Mouse (Mus musculus) urinary bladder, postnatal 14 days (tissue): Measurements from ENCODE around the gene Tmem63b.
A peak's percentile ranks its signal among the peaks of the same experiment; 100 is the strongest.

ENCODE experiments used
- DNase-seq: peaks from one replicate; pipeline ENCODE4 v3.0.0; 2021; ENCODE audit warnings: low spot score

The Tmem63b gene

DNA sequence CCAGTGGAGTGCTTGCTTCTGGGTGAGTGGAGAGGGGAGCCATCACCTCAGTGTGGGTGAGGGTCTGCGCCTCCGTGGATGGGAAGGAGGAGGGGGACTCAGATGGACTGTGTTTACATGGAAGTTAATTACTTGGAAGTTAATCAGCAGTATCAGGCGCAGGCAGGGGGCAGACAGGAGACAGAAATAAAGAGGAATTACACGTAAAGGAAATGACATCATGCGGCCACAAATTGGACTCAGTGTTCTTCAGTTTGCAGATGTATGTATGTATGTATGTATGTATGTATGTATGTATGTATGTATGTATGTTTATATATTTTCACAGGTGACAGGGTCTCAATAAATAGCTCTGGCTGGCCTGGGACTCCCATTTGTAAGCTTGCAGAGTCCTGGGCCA is 20.1 kb upstream of the Tmem63b start:
- DNase-seq = no peak

DNA sequence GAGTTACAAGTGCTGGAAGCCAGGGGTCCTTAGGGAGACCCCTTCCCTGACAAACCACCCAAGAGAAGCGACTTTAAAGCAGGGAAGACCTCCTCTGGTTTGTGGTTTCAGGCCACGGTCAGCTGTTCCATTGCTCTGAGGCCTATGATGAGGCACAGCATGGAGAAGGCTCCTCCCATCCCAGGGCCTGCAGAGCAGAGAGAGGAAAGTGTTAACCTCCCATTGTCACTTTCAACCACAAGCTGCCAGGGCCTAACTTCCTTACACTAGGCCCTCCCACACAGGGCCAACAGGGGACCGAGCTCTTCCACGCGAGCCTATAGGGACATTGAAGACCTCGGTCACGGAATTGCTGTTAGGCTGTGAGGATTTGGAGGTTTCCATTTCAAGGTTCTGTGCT is 16.5 kb upstream of the Tmem63b start:
- DNase-seq = no peak

DNA sequence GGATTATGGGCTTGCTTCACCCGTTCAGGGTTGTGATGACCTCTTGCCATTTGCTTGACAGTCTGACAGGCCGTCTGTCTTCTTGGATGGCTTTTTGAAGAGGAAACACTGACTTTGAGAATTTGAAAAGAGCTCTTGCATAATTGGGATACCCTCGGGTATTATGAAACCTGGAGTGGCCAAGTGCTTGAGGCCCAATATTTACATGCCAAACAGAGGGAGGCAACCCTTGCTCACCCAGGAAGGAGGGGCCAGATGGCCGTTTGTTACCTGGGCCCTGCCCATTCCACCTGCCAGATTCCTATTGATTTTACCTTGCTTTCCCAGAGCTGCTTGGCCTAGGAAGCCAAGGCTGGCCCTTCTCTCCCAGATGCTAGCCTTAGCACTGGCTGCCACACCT is 15.5 kb upstream of the Tmem63b start:
- no peak for DNase-seq

DNA sequence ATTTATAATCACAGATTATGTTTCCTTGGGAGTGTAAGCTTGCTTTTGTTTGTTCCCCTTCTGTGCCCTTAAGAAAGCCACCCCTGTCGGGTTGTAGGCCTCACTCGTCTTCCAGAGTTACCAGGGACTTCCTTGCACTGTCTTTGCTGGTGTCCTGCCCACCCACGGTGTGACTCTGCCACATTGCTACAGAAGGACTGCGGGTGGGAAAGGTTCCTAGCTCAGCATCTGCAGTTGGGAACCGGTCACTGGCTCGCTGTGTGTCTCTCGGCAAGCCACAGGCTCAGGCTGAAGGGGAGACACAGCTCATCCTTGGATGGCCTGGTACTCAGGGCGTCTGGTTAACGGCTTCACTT is 14.5 kb upstream of the Tmem63b start:
- DNase-seq = no peak

DNA sequence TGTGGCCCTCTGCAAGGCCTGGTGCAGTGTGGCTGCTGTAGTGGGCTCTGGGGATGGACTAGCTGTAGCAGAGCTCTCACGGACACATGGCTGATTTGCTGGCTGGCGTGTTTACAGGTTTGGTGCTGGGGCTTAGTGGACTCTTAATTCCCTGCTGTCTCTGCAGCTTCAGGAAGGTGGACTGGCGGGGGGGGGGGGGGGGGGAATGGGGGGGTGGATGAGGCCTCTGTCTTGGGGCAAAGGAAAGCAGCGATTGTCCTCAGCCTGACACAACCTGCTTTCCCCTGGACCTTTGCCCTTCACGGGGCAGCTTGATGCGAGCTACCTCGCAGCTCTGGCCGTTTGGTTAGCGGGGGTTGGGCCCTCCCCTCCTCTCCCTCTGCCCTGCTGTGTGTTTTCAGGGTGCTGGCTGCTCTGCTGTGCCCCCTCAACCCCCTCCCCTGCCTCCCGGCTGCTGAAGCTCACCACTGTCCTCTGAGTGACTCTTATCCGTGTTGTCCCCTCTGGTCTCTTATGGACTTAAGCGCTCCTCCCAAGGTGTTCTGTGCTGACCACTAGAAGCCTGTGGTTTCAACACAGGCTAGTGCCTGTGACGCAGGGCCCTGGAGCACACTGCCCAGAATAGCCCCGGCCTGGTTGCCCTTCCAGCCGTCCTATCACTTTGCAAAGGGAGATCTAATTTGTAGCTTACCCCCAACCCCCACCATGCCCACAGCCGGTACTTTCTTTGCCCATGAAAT is 14.0 kb upstream of the Tmem63b start:
- no peak for DNase-seq

DNA sequence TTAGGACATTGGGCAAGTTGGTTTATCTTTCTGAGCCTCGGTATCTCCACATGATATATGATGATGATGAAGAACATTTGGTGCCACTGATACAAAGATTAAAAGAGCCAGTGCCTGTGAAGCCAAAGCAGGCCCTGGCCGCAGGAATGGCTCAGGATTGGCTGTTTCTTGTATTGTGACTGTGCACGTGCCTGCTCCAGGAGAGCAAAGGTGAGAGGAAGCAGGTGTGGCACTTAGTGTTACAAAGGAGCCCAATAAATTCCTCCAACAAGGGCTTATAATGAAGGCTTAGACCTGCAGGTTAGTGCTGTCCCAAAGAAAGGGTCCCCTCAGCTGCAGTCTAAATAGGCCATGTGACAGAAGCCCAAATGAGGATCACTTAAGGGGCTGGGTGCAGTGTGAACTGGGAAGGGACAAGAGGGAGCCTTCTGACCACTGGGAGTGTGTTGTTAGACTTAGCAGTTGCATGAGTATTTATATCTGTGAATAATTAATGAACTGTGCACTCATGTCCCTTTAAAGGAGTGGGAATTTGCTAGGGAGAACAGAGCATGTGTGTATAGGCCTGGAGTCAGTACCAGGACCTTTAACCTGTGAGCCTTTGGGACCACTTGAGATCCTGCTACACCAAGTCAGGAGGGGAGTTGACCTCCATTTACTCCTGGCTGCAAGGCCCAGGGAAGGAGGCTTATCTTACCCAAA is 12.5 kb upstream of the Tmem63b start:
- DNase-seq = no peak

DNA sequence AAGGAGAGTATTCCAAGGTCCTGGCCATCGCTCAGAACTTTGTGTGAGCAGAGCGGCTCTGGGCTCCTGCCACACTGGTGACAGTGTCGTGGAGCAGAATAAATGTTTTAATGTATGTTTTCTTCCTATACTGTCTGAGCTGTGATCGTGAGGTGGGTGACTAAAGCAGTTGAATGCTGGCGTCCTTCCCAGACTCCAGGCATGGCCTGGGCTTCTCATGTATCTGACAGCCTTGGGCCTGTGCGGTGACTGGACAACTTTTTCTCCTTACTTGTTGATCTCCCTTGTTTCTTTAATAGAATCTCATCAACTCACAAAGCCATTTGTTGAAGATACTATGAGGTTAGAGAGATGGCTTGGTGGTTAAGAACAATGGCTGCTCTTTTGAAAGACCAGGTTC is 11.7 kb upstream of the Tmem63b start:
- DNase-seq = no peak

DNA sequence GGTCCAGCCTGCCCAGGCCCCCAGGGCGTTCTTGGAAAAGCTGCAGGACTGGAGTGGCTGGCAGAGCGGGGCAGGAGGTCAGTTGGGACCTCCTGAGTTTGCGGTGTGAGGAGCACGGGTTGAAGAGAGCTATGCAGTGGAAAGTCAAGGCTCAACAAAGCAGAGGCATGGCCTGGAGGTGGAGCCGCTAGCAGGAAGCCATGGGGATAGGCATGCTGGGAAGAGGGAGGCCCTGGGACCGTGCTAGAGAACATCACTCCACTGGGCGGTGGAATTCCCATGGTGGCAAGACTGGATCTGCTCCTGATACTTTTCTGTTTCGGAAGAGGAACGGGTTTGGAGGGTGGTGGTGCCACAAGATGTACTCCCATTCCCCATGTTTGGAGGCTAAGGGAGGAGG is 10.3 kb upstream of the Tmem63b start:
- DNase-seq = no peak

DNA sequence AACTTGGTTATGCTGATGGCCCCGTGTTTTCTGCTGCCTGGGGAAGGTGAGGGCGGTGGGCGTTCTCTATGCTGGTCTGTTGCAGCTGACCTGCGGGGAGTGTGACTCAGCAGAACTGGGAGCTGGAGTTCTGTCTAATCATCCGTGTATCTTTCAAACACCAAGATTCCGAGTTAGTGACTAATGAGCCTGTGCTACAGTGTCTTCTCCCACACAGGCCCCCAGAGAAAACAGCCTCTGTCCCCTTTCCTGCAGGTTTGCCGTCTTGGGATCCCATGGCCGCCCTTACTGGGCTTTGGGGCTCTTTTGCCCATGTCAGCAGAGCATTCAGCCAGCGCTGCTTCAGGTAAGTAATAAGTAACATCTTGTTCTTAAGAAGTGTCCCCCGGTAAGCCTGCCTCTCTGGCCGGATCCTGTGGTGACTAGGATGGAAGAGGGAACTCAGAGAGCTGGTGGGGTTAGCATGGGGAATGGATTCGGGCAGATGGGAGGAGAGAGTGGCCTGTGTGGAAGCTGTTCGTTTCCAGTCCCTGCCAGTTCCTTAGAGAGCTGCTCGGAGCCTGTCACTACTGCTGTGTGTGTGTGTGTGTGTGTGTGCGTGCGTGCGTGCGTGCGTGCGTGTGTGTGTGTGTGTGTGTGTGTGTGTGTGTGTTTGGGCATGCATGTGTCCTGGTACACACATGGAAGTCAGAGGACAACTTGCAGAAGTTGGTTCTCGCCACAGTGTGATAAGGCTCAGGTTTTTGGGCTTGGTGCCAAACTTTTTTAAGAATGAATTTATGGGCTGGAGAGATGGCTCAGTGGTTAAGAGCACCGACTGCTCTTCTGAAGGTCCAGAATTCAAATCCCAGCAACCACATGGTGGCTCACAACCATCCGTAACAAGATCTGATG is 8.8 kb upstream of the Tmem63b start:
- peak; percentile 48 for DNase-seq

DNA sequence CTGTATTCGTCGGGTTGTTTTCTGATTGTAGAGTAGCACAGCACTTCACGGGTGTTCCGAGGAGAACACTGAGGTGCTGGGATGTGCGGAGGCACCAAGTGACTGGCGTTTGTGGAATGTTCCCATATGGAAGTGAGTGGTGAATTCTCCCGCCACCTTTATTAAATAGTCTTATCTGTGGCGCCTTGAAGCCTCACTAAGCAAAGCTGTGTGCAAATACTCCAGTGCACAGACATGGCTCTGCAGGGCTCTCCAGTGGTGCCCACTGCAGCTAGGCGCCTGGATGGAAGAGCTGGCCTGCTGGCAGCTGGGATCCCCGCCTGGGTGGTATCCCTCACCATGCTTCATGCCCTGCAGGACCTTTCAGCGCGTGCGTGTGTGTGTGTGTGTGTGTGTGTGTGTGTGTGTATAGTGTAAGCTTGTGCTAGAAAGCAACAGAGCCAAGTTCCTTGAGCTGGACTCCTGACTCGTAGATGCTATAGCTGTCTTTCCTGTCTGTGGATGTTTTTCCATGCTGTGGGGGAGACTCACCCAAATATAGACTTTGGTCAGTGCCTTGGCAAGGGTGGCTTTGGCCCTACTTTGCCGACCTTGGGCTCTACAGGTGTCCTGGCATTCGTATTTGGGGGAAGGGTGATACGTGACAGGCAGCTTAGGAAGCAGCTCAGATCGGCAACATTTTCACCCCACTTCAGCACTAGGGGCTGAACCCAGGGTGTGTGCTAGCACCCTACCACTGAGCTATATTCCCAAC is 7.3 kb upstream of the Tmem63b start:
- DNase-seq = no peak

DNA sequence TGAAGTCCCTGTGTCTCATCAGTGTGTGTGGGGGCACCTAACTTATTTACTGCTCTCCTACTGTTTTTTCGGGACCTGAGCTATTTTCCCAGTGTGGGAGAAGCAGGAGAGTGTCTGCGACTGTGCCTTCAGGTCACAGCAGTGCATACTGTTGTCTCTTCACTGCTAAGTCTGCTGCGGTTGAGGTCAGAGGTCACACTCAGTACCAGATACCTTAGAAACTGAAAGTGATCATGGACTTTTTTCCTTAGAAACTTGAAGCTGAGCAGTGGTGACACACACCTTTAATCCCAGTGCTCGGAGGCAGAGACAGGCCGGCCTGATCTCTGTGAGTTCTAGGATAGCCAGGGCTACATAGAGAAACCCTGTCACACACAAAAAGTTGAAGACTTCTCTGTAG is 5.5 kb upstream of the Tmem63b start:
- no peak for DNase-seq

DNA sequence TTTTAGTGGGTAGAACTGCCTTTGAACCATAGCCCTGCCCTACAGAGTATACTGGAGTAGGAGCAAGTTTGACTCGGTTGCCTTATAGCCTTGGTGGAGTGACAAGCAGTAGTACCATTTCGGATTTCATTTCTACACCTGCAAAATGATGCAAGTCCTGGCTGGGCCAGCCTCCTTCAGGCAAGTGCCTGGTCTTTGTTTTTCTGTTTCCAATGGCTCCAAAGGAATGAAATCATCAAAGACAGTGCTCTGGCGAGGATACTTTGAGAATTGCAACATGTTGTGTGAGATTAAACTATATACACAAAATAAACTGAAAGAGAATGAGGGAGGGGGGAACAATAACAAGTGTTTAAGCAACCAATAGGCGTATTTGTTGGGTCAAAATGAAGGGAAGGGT is 3.3 kb upstream of the Tmem63b start:
- no peak for DNase-seq

DNA sequence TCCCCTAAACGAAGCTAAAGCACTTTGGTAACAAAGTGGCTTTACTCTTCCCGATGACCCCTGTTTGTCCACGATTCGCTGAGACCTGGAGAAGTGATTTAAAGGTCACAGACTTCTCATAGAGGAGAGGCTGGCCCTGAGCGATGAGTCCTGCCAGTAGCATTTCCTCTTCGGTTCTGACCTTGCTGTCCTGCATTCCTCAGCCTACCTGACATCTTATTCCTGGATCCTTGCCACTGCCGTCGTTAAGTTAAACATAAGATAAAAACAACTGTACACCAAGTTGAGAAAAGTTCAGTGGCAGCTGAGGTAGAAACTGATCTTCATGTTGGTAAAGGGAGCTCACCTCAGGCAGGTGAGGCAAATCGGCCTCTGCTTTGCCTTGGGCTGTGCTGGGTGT is 2.4 kb upstream of the Tmem63b start:
- peak; percentile 68 for DNase-seq

DNA sequence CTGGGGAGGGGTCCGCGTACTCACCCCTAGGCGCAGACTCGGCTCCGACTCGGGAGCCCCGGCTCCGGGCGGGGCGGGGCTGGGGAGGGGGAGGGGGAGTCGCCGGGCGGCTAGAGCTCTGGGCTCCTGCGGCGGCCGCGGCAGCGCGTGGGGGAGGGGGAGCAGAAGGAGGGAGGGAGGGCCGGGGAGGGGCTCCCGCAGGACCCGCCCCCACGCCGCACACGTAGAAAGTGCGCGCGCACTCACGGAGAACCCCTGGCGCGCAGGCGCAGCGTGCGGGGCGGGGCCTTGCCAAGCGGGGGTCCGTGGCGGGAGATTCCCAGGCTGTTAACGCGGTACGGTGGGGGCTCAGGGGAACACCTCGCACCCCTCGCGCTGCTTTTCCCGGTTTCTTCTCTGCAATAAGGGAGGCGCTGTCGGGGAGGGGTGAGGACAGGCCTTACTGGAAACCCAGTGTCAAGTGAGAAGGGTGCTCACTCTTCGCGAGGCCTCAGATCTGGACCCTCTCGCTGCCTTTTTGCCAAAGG is 549 bp downstream of the Tmem63b start, which contains the start of gene Mrpl14:
TSS of gene Mrpl14 (plus strand) at position 230 of the 527 bp plus-strand sequence.
- DNase-seq = peak; percentile 93

DNA sequence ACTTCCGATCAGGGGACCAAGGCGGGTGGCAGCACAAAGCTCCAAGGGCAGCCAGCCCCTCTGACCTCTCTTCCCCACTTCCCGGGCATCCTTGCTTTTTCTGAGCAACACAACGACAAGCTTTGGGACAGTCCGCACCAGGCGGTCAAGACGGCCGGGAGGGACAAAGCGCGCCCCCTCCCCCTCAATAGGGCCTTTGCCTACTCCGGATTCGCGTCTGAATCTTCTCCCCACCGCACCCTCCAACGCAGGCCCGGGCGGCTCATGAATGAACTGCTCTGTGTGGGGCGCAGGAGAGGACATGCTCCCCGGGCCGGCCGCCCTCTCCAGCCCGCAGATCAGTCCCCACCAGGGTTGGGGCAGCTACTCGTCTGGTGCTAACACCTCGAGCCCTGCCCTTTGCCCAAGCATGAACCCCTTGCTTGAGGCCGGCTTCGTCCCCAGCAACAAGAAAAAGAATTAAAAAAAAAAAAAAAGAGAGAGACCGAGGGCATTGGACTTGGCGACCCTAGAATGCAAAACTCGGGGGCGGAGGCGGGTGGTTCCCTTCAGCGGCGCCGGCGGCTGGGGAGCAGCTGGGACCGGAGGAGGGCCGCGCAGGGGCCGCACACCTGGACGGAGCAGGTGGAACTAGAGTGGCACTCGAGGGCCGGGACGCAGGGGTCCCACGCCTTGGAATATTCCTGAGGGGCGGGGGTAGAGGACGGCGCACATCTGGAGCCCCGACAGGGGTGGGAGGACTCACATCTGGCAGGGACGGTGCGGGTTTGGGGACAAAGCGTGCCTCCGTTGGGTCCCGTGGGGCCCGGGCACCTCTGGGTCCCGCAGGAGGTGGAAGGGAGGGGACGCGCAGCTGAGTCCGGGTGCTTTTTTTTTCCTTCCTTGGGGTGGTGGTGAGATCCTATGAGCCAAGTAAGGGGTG is 1.3 kb downstream of the Tmem63b start:
- peak; percentile 45 for DNase-seq

DNA sequence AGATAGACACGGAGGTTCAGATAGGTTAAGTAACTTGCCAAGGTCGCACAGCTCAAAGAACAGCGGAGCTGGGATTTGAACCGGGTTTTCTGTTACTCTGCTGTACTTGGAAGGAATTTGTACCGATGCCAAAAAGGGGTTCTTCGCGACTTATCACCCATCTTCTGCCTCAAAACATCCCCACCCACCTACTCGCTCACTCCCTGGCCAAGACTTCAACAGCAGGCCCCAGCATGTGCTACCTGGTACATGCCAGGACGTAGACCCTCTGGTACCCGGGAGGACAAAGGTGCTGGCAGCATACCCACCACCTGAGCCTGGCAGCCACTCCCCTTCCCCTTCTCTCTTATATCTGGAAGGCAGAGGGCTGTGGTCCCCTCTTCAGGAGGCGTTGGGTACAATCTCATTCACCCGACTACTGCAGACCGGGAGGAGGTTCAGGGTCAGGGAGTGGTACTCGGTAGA is 2.0 kb downstream of the Tmem63b start:
- peak; percentile 67 for DNase-seq

DNA sequence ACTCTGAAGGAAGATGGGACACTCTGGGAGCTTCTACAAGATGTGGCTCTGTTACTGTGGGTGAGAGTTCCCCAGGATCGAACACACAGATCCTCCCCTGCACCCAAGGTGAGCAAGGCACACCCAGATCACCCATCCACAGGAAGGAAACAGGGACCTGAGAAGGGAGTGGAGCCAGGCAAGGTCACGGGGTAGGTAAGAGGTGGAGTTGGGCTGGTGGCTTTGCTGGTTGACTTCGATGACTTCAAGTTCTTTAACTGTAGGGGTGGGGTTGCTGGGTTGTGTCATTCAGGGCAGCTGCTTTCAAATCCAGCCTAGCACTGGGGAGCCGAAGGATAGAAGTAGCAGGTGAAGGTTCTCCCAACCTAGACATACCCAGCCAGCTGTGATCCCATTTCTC is 3.9 kb downstream of the Tmem63b start:
- no peak for DNase-seq

DNA sequence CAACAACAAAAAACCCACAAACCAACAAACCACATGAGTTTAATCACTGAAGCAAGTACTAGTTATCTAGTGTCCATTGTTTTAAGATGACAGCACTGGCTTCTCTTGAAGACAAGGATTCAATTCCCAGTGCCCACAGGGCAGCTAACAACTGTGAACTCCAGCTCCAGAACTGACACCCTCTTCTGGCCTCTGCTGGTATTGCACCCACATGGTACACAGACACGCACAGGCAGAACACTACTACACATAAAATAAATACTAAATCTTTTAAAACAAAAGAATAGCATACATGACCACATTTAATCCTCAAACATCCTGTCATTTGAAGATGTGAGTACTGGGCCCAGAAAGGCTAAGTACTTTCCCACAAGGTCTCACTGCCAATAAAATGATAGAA is 5.1 kb downstream of the Tmem63b start:
- DNase-seq = no peak

DNA sequence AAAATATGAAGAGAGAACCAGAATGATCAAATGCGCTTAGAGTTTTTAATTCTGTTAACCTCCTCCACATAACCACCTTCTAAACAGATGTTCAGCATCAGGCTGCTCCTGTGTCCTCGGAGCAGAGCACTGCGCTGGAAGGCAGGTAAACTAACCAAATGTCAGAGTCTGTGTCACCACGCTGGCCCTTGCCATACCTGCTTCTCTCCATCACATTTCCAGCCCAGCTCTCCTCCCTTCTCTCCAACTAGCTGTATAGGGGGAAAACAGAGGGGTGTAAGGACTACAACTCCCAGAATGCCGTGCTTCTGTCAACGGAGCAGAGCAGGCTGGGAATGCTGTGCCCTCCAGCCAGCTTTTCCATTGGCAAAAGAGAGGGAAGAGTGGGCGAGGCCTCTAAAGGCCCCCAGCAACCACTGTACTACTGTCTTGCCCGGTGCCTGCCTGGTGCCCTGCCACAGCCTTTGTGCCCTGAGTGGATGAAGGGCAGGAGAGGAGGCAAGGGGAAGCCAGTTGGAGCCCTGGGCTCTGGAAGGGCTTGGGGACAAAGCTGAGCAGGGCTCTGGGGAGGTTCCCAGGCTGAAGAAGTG is 6.2 kb downstream of the Tmem63b start:
- no peak for DNase-seq

DNA sequence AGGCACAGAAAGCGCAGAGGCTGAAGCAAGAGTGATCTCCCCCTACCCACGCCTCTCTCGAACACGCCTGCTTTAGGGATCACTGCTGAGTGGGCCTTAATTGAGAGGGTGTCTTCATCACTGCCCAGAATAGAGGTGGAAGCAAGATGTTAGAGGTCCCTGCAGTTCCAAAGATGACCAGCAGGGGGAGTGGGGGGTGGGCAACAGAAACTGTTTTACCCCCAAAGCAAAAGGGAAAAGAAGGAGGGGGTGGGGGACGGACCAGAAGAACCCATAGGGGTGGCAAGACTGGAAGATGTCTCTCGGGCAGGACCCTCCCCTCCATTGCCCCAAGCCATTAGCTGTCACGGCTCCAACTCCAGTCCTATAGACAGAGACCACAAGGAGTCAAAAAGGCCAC is 8.6 kb downstream of the Tmem63b start:
- DNase-seq = peak; percentile 70
